Mouse (Mus musculus): ENCODE data around the gene Stag2. TPM values are rescaled to one million over a fixed set of nuclear protein-coding genes. Genes with fewer than 3 reads are reported as not detected.

Stag2 gene
- polyA plus RNA-seq, 1 experiment from 2014 or later, result 46.7 TPM

Other genes with a start within 250 kb of the Stag2 start
- 25.9 to 42.5 TPM (median 37.3 TPM) in 3 replicates for gene Thoc2, start 228.6 kb upstream of the Stag2 start, polyA plus RNA-seq (2018)
- 34.2 to 43.8 TPM (median 34.9 TPM) in 3 replicates for gene Xiap, start 89.6 kb upstream of the Stag2 start, polyA plus RNA-seq (2018)